Mouse (Mus musculus) cerebellum, postnatal 25 days (tissue): ENCODE data around the gene Ggact.

ENCODE experiments used
- DNase-seq, 2 experiments: peaks; one replicate each; pipeline ENCODE4 v3.0.0; 2021; ENCODE audit warnings: mixed read lengths in 2 of 2

The Ggact gene

DNA sequence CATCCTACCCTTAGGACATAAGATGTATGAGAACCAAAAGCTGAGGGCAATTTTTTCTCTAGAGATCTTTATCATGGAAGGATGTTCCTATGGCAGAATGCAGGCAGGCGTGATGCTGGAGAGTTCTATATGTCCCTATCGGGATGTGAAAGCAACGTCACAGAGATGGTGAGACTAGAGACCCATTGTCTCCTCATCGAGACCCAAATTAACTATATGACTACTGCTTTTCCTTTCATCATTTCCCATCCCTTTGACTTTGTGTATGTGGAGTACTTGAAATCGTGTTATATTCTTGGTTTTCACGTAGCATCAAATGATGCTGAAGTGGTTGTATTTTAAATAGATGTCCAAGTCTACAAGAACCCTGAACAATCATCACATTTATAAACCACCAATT is at the start of gene Ggact:
Gene Ggact (minus strand): TSS at position 101 of the 400 bp plus-strand sequence.
- DNase-seq, result no peak

DNA sequence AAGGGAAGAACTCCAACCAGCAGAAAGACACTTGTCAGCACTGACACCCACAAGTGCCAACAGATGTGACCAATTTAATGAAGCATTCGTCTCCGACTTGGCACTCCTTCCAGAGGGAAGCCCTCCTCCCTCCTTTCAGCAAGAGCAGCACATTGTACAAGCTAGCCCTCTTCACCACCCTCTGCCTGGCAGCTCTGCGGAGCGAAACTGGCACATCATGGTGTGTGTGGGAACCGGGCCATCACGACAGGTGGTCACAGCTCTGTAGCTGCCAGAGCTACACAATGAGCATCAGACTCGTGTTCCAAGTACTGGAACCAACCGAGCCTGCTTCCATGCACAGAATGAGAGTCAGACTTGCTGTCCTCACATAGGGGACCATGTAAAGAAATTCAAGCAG is 44.4 kb upstream of the Ggact start:
- DNase-seq, result peak; percentile 98

DNA sequence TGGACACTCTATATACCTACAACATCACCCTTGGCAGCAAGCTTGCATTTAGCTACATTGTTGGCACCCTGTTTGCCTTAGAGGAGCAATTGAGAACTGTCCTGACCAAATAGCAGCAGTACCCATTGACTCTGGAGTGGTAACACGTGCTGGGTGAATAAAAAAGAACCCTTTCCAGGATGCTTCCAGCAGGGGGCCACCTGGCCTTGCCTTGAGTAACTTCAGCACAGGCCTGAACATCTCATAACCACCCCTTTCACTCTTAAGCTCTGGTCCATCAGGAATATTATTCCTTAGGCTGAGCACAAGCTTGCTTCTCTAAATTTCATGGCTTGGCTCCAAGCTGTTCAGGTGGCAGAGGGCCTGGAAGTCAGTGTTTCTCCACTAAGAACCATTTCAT is 39.8 kb upstream of the Ggact start:
- peak; percentile 69 to 77 for DNase-seq

DNA sequence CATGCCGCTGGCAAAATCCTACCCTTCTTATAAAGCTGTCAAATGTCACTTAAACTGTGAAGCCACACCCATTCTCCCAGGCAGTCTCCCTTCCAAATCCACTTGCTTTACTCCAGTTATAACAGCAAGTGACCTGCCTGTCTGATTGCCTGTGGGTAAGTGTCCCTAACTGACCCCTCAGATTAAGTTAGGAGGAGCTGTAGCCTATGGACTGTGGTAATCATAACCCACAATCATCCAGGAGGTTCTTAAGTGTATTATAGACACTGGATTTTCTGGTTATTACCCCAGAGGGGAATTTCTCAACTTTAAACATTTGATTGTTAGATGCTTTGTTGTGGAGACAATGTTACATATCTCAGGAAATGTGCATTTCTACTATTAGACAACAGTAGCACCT is 39.0 kb upstream of the Ggact start:
- no peak for DNase-seq

DNA sequence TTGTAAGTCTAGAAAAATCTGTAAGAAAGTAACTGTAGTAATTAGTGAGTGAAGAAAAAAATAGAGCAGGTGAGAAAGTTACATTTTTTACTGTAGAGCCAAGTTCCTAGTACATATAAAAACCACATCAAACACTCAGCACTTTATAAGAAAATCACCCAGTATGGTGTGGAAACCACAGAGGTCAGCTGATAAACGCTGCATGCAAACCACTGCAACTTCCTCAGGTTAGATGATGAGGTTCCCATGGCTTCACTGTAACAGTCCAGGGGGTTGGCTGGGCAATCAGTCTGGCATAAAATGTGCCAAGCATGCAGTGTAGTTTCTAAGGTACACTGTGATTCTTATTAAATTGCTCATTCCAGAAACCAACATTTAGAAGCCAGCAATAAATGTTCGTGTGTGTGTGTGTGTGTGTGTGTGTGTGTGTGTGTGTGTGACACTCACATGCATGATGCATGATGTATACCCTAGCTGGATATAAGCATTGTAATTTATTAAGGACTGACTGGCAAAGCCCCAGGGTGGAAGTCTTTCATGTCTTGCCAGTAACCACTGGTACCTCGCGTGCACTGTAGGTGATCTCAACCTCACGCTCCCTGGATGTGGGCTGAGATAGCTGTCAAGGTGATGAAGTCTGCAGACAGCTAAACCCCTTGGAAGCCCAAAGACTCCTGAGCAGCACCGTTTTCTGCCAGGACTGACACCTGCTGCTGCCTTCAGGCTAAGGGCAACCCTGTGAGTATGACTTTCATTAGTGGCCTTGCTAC is 38.3 kb upstream of the Ggact start:
- DNase-seq, result no peak

DNA sequence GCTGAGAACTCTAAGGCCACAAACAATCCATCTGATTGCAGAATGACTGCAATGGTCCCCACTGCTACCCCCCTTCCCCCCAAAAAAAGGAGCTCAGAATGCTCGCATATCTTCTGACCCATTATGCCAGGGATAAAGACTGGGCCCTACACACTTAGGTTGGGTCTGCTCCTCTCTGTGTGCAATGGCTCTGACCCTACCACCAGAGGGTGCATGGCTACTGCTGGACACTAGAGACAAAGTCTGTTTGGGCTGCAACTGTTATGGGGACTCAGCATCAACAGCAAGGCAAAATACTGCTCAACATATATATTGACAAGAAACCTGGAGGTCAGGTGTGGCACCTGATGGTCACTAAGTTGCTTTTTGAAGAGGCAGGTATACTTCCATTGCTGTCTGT is 37.4 kb upstream of the Ggact start:
- no peak for DNase-seq

DNA sequence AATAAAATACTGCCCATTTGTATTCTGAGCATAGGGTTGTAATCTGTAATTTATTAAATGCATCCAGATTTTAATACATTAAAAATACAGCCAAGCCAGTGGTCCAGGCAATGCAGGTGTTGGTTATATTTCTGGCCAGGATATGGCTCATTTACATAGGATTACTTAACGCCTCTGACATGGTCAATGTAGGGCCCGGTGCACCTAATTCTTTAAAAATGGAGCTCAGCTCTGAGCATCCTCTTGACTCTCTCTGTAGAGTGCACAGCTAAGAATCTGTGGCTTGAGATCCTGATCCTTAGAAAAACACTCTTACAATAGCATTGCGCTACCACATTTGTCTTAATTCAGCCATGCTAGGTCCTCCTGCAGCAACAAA is 29.9 kb upstream of the Ggact start:
- DNase-seq, result no peak

DNA sequence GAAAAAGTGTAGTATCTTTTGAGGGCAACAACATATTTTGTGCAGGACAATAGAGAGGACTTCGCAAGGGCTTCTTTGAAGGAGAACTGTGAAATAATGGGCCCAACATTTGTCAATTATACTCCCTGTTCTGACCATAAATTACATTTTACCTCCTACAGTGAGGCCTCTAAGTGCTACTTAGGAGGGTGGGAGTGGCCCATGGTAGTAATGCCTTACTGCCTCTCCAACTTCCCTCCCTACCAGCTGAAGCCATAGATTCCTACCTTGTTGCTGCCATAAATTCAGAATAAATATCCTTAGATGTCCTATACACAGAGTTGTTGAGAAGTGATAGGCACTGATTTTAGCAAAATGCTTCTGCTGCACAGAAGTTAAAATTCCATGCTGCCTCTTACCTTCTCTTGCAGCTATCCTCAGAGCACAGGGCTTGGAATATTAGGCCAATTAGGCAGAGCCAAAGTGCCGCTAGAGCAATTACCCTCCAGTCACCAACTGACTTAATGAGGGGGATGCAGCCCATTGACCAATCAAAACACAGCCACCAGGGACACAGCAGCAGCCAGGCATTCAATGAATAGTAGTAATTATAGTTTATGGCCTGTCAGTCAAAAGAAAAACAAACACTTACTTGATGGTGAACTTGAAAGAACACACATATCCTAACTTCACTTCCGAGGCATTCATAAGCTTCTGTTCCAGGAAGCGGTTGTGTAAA is 29.4 kb upstream of the Ggact start:
- no peak for DNase-seq

DNA sequence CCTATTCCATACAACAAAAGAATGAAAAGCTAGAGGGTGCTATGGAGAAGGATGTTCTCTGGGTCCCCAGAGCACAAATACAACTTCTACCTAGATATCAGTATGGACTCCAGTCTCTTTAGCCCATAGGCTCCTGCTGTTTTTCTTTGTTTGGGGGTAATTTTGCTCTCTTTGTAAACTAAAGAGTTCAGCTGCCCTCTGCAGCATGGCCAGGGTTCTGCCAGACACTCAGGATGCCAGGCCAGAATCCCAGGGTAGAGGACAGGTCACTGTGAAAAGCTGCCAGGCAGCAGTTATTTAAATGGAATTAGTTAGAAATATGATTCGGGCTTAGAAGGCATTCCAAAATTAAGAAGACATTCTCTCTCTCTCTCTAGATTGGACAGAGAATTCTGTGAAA is 22.9 kb upstream of the Ggact start:
- peak; percentile 52 to 65 for DNase-seq

DNA sequence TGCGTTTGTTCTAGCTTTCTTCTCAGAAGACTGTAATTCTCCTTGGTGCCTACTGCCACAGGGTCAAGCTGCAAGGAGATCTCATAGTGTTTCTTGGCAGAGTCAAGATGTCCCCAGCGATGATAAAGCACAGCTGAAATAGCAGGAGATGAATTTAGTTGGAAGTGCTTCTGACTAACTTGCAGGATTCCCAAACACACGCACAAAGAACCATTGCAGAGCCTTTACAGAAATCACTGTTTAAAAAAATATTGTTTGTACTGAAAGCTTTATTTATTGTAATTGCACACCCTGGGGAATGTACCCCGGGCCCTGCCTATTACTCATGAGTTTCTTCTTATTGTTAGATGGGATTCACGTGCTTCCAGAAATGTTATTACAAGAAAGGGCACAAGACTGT is 6.5 kb upstream of the Ggact start:
- DNase-seq, result no peak

DNA sequence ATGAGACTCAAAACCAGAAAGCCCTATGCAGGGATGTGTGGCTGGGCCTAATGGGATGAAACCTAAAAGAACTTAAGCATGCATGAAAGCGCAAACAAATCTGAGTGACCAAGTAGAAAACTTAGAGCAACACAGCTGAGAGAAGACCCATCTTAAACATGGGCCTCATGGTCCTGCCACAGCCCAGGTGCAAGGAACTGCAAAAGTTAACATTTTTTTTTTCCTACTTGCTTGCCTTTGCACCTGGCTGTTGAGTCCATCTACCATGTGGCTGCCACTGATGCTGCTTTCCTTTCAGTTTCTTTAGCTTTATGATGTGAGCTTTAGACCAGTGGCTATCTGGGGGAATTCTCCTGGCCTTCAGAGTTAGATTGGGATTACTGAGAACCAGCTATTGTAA is 4.1 kb upstream of the Ggact start:
- no peak for DNase-seq

DNA sequence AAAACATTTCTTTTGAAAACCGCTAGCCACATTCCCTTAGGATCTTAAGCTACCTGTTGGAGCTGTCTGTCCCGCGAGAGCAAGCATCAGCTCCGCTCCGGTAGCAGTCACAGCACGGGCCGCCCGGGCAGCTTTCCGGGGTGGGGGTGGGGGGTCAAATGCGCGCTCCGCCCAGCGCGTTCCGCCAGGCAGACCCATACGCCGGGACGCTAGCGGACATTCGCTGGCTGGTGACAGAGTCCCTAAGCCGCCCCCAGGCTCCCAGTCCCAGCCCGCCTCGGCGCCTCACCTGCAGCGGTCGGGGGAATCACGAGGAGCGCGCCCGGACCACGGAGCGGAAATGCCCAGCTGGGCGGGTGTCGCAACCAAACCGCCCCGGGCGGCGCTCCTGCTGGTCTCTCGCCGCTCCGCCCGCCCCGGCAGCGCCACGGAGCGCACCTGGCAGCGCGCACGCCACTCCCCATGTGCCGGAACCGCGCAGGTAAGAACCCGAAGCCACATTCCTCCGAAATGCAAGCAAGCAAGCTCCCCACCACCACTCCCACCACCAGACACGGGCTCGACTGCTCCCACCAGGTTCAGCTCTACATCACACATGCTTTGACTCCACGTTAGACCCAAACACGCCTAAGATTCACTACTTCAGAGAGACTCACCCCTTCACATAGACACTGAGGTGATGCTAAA is 602 bp downstream of the Ggact start:
- peak; percentile 89 to 91 for DNase-seq

DNA sequence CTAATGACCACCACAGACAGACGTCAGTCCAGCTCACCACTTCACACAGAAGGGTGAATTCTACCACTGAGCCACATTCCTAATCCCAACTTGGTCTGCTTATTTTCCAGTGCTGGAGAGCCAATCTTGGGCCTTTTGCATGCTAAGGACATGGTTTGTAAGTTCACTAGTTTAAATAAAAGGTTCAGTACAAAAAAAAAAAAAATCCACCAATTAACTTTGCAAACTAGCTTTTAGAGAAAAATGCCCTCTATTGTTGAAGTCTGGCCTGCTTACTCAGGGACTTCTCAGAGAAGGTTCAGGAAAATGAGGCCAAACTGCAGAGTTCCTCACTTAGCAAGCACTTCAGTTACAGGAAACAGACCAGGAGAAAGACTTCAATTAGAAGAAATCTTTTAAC is 1.4 kb downstream of the Ggact start:
- DNase-seq, result no peak

DNA sequence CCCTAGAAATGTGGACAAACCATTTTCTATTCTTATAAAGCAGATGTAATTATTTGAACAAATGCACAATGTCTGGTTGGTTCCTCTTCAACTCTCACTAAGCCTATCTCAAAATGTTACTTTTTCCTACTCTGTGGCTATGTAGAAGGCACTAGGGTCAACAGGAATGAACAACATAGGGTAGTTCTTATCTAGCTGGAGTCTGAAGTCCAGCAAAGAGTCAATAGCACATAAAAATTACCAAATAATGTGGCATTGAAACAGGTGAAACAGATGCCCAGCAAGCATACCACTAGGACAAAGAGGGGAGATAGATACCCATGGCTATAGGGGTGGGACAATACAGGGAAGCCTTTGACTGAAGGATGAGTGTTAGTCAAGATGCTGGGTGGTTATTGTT is 2.3 kb downstream of the Ggact start:
- DNase-seq, result no peak

DNA sequence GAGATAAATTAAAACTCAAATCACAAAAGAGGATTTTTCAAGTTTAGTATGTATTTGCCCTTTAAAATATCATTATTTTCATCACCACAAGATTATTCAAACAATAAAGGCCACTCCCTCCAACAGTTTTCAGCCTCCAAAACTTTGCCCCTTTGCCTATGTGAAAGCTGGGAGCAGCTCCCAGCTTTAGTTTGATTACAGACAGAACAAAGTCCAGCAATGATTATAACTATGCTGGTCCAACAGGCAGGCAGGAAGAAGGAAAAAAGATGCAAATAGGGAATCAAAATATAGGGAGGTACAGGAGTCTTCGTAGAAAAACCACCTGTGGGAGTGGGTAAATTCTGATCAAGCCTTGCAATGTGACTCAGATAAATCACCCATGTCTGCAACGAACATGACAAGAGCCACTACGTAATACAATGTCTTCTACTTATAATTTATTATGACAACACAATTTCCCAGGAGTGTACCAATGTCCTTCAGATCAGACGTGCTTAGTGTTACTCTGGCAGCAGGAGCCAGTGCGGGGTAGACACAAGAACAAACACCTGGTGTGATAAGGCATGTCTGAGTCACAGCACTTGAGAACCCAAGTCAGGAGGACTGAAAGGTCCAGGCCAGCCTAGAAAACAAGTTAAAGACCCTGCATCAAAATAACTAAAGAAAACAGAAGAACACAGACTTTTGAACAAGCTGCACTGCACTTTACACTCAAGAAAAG is 4.0 kb downstream of the Ggact start:
- DNase-seq, result no peak

DNA sequence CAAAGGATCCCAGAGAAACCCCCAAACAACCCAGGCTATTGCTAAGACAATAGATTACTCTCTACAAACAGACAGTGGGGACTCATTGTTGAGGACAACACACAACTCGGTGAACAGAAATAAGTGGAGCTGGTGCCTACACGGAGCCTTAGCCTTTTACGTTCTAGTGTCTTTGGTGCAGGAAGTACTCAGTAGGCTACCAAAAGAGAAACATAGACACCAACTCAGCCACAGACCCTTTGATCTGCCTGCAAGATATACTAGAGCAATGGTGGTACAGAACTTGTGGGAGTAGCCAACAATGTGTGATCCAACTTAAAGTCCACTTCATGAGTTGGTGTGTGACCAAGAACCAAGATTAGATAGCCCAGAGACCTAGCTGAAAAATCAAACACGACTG is 5.5 kb downstream of the Ggact start:
- DNase-seq, result no peak

DNA sequence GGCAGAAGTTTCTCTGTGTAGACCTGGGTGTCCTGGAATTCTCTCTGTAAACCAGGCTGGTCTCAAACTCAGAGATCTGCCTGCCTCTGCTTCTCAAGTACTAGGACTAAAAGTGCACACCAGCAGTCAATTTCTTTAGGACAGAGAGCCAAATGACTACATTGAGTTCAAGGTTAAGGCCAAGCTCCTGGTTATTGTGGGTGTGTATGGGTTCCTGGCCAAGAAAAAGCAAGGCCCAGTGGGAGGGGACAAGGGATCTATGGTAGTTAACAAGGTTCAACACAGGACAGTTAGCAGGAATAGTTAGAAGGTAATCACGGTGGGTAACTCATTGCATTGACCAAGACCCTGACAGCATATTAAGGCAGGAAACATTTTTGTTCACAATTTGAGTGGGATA is 8.6 kb downstream of the Ggact start:
- no peak for DNase-seq

DNA sequence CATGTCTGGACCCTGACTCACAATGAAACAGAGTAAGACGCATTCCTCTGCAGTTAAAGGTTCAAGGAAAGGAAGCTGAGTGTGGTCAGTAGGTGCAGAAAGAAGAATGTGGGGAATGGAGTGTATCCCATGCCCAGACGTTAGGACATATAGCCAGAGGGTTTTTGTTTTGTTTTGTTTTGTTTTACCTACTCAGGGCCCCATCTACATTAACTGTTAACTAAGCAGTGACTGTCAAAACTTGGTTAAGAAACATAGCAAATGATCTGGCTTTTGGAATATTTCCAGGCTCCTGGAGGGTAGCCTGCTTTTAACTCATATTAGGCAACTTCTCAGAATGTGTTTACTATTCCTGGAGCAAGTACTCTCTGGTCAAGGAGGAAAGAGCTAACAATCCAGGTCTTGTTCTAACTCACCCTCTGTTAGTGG is 9.6 kb downstream of the Ggact start:
- DNase-seq, result no peak

DNA sequence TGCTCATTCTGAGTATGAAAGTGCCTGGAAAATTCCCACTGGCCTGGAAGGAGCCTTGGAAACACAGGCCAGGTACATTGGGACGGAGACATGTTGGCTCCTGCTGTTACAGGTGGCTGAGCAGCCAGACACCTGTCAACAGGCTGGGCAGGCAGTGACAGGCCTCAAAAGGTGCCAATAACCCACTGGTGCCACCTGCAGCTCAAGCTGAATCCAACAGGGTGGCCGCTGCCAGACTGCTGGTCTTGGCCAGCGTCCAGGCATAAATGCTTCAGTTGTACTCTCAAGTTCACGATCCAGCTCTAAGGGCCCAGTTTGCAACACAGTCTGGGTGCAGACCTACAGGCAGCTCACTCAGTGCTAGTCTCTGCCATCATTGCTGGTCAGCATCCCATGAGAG is 10.7 kb downstream of the Ggact start:
- DNase-seq, result peak; percentile 96

DNA sequence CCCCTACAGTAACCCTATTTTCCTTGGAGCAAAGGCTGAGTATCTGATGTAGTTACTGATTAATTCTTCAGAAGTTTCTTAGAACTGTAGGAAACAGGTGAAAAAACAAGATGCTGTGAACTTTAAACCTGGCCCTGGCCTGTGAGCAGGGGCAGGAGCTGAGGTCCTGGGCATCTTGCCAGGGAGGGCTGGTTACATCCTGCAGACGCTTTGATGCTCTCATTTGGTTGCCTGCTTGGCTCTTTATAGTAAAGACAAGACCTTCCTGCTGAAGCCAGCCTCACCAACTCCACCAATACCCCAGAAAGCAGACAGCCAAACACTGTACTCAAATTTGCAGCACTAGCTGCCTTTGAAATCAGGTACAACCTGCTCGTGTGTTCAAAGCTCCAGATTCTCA is 11.4 kb downstream of the Ggact start:
- peak; percentile 75 to 81 for DNase-seq

DNA sequence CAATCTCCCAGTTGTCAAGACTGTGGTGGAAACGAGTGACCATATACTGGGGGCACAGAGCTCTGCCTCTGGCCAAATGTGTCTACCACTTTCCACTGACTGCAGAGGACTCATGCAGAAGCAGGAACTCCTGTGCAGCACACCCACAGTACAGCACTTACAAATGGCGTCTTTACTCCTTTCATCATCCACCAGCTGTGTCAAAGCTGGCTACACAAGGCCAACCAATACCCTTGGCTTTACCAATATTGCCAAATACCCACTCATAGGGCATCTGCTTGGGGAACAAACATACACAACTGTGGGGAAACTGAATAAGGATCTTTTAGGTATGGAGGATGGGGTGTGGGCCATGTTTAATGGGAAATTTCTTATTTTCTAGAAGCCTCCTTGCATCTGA is 11.8 kb downstream of the Ggact start:
- no peak for DNase-seq

DNA sequence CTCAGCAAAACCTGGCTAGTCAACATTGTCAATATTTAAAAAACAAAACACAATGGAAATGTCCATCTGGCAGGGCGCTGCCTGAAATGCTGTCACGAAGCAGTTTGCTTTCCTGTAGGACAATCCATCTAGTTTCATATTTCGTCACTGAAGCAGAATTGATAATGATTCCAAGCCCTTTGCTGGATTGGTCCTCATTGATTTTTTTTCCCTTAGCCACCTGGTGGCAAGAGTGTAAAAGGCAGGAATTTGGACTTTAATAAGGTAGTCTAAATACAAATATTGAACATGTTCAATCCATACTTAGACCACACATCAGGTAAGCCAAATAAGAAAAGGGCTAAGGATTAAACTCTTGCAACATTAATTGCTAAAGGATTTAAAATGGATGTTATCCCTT is 12.4 kb downstream of the Ggact start:
- DNase-seq, result no peak

DNA sequence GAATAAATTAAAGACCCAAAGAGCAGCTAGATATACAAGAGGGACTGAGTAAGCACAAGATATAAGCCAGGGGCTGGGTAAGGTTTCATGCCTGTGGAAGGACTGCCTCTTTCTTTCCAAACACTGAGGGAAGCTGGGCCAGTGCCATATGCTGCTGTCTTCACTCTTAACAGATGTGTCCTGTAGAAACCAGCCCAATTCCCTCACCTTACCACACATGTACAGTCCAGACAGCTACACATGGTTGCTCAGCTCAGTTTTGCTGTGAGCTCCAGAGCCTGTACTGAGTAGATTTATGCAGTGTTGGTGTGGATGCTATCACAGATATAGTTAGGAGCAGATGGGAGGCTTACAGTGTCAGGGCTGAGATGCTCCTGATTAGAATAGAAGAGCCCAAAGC is 12.9 kb downstream of the Ggact start:
- peak; percentile 47 to 54 for DNase-seq
